Mouse (Mus musculus): Measurements from ENCODE around the gene Rell1.
"Not testable (repeated sequence)": the region's sequence is repeated elsewhere in the genome, so short reads cannot be mapped to it uniquely, and the experiment has no call there.

The Rell1 gene

GRCm38 (mm10) chr5:63897001-63897819, 71.5 kb downstream of the Rell1 start:
- not testable (repeated sequence) for DNase-seq (ENCODE audit: low spot score)

GRCm38 (mm10) chr5:63891912-63892311, 76.8 kb downstream of the Rell1 start:
- DNase-seq (ENCODE audit: low spot score) = no peak

GRCm38 (mm10) chr5:63891241-63891640, 77.5 kb downstream of the Rell1 start:
- no peak for DNase-seq (ENCODE audit: low spot score)

- no peak for DNase-seq (ENCODE audit: low spot score)
These were observed 81.6 kb downstream of the Rell1 start for GRCm38 (mm10) chr5:63887111-63887510.

- DNase-seq (ENCODE audit: low spot score) = no peak
These were observed 82.0 kb downstream of the Rell1 start for GRCm38 (mm10) chr5:63886709-63887108.

GRCm38 (mm10) chr5:63886292-63886691, 82.4 kb downstream of the Rell1 start:
- no peak for DNase-seq (ENCODE audit: low spot score)

GRCm38 (mm10) chr5:63879026-63879425, 89.7 kb downstream of the Rell1 start:
- no peak for DNase-seq (ENCODE audit: low spot score)

- DNase-seq (ENCODE audit: low spot score) = no peak
These were observed 92.6 kb downstream of the Rell1 start for GRCm38 (mm10) chr5:63876081-63876480.

GRCm38 (mm10) chr5:63874880-63875279, 93.8 kb downstream of the Rell1 start:
- no peak for DNase-seq (ENCODE audit: low spot score)

- DNase-seq (ENCODE audit: low spot score) = no peak
These were observed 96.3 kb downstream of the Rell1 start for GRCm38 (mm10) chr5:63872176-63872932.

- DNase-seq (ENCODE audit: low spot score) = no peak
These were observed 101.3 kb downstream of the Rell1 start for GRCm38 (mm10) chr5:63867421-63867820.

GRCm38 (mm10) chr5:63858901-63859300, 109.8 kb downstream of the Rell1 start:
- DNase-seq (ENCODE audit: low spot score) = no peak
